Mouse (Mus musculus) midbrain, postnatal 0 days (tissue): ENCODE measurements at regions not wholly inside any gene's neighbourhood (a gene's known extent, or its start where the extent isn't known, plus 50 kb on each side); places are given as distances from the start of the nearest gene placed in this dataset.
A peak's percentile ranks its signal among the peaks of the same experiment; 100 is the strongest.

Experiments used
- ATAC-seq: fragments of 200-750 bp; cut with Nextera tagmentation; 2 replicates; pipeline ENCODE4 v1.8.0; 2017; ENCODE audit warnings: moderate number of reproducible peaks, mild to moderate bottlenecking, moderate TSS enrichment, moderate library complexity; ENCODE audit not compliant: low FRiP score
- DNase-seq: peaks from one replicate; pipeline ENCODE4 v3.0.0-alpha.2; 2015; ENCODE audit warnings: low spot score
- H3K27ac ChIP-seq: fragments of 300-500 bp; sonication (generic); 2 replicates; pipeline ENCODE4 v1.5.1; 2014; ENCODE audit warnings: low read depth, mild to moderate bottlenecking, low read length, mixed read lengths
- H3K27me3 ChIP-seq: fragments of 300-500 bp; sonication (generic); 2 replicates; pipeline ENCODE4 v1.6.1; 2014; ENCODE audit warnings: low read length, control low read depth, mixed read lengths; ENCODE audit not compliant: insufficient read depth
- H3K36me3 ChIP-seq: fragments of 300-500 bp; sonication (generic); 2 replicates; pipeline ENCODE4 v1.6.1; 2014; ENCODE audit warnings: low read length, control low read depth, mixed read lengths; ENCODE audit not compliant: insufficient read depth
- H3K4me1 ChIP-seq: fragments of 300-500 bp; sonication (generic); 2 replicates; pipeline ENCODE4 v1.6.1; 2014; ENCODE audit warnings: mild to moderate bottlenecking, control low read depth, antibody characterized with exemption, low read length, mixed read lengths; ENCODE audit not compliant: insufficient read depth
- H3K4me2 ChIP-seq: fragments of 300-500 bp; sonication (generic); 2 replicates; pipeline ENCODE4 v1.6.1; 2014; ENCODE audit warnings: low read depth, mild to moderate bottlenecking, low read length, mixed read lengths; ENCODE audit not compliant: poor library complexity, severe bottlenecking
- H3K4me3 ChIP-seq: fragments of 300-500 bp; sonication (generic); 2 replicates; pipeline ENCODE4 v1.5.1; 2014; ENCODE audit warnings: low read depth, mild to moderate bottlenecking, low read length, moderate library complexity
- H3K9ac ChIP-seq: fragments of 300-500 bp; sonication (generic); replicated peaks from 2 replicates; pipeline ENCODE4 v1.6.1; 2014; ENCODE audit warnings: mild to moderate bottlenecking, low read length, moderate library complexity, mixed read lengths; ENCODE audit not compliant: poor library complexity, severe bottlenecking
- H3K9me3 ChIP-seq: fragments of 300-500 bp; sonication (generic); 2 replicates; pipeline ENCODE4 v1.6.1; 2016; ENCODE audit warnings: low read length, control low read depth
- CTCF ChIP-seq: IDR thresholded peaks from 2 replicates; pipeline ENCODE4 v1.5.1; 2016; ENCODE audit warnings: antibody characterized with exemption, mild to moderate bottlenecking
- WGBS: fragments of 180-500 bp; shearing (Covaris S2); extraction: QIAGEN DNeasy Blood & Tissue Kit; methylation state at CpG from one replicate; pipeline ENCODE4 v1.1.7; 2014; 5-methylcytosine and 5-hydroxymethylcytosine counted together

DNA sequence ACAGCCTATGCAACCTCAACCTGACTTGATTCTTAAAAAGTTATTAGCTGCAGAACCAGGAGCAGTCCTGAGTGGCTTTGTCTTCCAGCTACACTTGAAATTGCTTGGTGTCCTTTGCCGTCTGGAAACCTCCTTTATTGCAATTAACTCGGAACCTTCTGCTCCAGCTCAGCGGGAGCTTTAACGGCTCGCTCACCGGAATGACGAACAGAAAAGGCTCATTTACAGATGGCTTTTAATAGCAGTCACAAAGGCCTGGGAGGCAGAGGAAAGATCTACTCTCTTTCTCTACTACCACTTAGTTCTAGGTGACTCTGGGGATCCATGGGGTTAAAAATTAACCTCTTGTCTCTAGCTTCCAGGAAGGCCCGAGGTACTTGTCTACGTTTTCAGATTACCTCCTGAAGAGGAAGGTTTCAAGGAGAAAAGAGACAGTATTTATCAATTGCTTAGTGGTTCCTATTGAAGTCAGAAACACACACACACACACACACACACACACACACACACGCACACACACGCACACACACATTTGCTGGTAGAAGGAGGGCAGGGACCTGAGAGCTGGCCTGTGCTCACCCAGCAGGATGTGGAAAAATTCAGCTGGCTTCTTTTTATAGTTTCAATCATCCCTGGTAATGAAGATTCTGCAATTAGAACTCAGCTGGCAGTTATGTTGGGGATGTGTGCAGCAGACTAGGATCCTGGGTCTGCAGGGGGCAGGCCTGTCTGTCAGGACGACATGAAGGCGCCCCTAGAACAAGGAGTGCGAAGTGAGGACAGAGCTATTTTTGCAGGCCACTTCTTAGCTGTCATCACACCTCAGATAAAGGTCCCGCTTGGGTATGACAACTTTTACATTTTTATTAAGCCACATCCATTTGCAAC, 62.4 kb upstream of the Man1a2 start:
- ATAC-seq (no peak), DNase-seq (peak; percentile 66)
- H3K27ac ChIP-seq: no peak overlapping the region
- H3K4me1 ChIP-seq: no peaks in the 10 kb centered on the region
- WGBS: 54% methylated on average over 15 of the region's 15 CpGs
- no peaks in the 10 kb centered on the region for H3K36me3 ChIP-seq
- no peak for TF ChIP-seq CTCF
- no peaks in the 10 kb centered on the region for H3K27me3 ChIP-seq
- H3K9me3 ChIP-seq: no peaks in the 10 kb centered on the region
- no peak overlapping the region for H3K9ac ChIP-seq
- no peak overlapping the region for H3K4me2 ChIP-seq
- H3K4me3 ChIP-seq: no peak overlapping the region

DNA sequence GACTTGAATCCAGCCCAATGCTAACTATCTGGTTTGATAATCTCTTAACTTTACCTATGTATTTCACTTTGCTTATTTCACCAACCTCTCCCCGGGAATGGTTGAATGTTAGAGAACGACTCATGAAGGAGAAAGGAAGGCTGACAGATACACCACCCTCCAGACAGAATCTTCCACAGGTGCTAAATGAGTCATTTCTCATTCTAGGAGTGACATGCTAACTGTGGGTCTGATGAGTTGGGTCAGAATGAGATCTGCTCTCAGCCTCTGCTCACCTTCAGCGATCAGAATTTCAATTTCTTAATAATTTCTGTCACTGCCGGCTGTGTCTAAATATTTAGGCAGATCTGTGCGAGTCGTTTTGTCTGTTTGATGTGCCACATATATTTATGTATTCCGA, 52.4 kb upstream of the Man1a2 start:
- WGBS: 89% methylated on average over 7 of the region's 7 CpGs
- H3K4me2 ChIP-seq: no peak overlapping the region
- H3K9ac ChIP-seq: no peak overlapping the region
- DNase-seq (no peak), ATAC-seq (no peak)
- TF ChIP-seq CTCF: no peak
- H3K27ac ChIP-seq: no peak overlapping the region
- no peak overlapping the region for H3K4me3 ChIP-seq
- H3K36me3 ChIP-seq: no peaks in the 10 kb centered on the region
- H3K9me3 ChIP-seq: no peaks in the 10 kb centered on the region
- no peaks in the 10 kb centered on the region for H3K27me3 ChIP-seq
- no peaks in the 10 kb centered on the region for H3K4me1 ChIP-seq

GRCm38 (mm10) chr3:100736539-100736938, 51.2 kb upstream of the Man1a2 start:
- ATAC-seq (no peak), DNase-seq (no peak)
- H3K4me3 ChIP-seq: no peak overlapping the region
- H3K4me1 ChIP-seq: no peaks in the 10 kb centered on the region
- no peak overlapping the region for H3K4me2 ChIP-seq
- H3K27me3 ChIP-seq: no peaks in the 10 kb centered on the region
- 86% methylated on average over 3 of the region's 3 CpGs for WGBS
- H3K27ac ChIP-seq: no peak overlapping the region
- TF ChIP-seq CTCF: no peak
- no peaks in the 10 kb centered on the region for H3K9me3 ChIP-seq
- no peak overlapping the region for H3K9ac ChIP-seq
- H3K36me3 ChIP-seq: no peaks in the 10 kb centered on the region
